Mouse (Mus musculus) ES-Bruce4 (cell line): ENCODE results near the gene Cdc26.

Source experiments
- CTCF ChIP-seq: IDR thresholded peaks from one replicate; pipeline ENCODE4 v1.8.1; 2011; ENCODE audit warnings: low read depth, low read length
- EP300 ChIP-seq: IDR thresholded peaks from 2 replicates; pipeline ENCODE4 v1.6.1; 2011; ENCODE audit warnings: low read depth, low read length; ENCODE audit not compliant: insufficient read depth
- POLR2A ChIP-seq: IDR thresholded peaks from one replicate; pipeline ENCODE4 v1.8.1; 2011; ENCODE audit warnings: low read length; ENCODE audit not compliant: insufficient read depth

DNA sequence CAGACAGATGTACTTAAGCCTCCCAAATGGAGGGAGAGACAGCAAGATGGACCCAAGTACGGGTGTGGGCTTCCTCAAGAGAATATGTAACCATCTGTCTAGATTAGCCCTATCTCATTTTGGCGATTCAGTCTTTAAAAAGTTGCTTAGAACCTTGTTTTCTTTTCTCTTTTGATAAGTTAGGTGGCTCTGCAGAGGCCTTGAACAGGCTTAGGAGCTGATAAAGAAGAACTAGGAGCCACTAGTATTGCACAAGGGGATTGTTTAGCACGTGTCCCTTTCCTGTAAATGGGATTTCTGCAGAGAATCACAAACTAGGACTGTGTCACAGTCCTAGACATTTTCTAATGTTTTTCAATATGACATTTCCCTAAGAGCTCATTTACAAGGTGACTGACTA lies 39.4 kb downstream of the Cdc26 start:
- no peak for TF ChIP-seq POLR2A
- no peak for TF ChIP-seq EP300
- TF ChIP-seq CTCF, result no peak
